Mouse (Mus musculus) hindbrain, embryonic 11.5 days (tissue): ENCODE results near the gene Gpr83. TPM values are rescaled to one million over a fixed set of nuclear protein-coding genes. Genes with fewer than 3 reads are reported as not detected.
"Not testable (repeated sequence)": the region's sequence is repeated elsewhere in the genome, so short reads cannot be mapped to it uniquely, and the experiment has no call there.

Experiments
- ATAC-seq: fragments of 200-750 bp; cut with Nextera tagmentation; 2 replicates; pipeline ENCODE4 v1.8.0; 2017; ENCODE audit warnings: mild to moderate bottlenecking, moderate TSS enrichment, moderate library complexity; ENCODE audit not compliant: low FRiP score
- DNase-seq: peaks from one replicate; pipeline ENCODE4 v3.0.0-alpha.2; 2015; ENCODE audit warnings: low spot score
- H3K27ac ChIP-seq: fragments of 300-500 bp; sonication (generic); 2 replicates; pipeline ENCODE4 v1.5.1; 2014; ENCODE audit warnings: mild to moderate bottlenecking, low read depth, low read length
- H3K27me3 ChIP-seq: fragments of 300-500 bp; sonication (generic); 2 replicates; pipeline ENCODE4 v1.6.1; 2014; ENCODE audit warnings: mild to moderate bottlenecking, low read length, moderate library complexity, mixed read lengths; ENCODE audit not compliant: control insufficient read depth, insufficient read depth
- H3K36me3 ChIP-seq: fragments of 300-500 bp; sonication (generic); 2 replicates; pipeline ENCODE4 v1.6.1; 2014; ENCODE audit warnings: mild to moderate bottlenecking, low read length, moderate library complexity, mixed read lengths; ENCODE audit not compliant: control insufficient read depth, insufficient read depth
- H3K4me1 ChIP-seq: fragments of 300-500 bp; sonication (generic); replicated peaks from 2 replicates; pipeline ENCODE4 v1.6.1; 2014; ENCODE audit warnings: low read length, mixed read lengths; ENCODE audit not compliant: control insufficient read depth, insufficient read depth
- H3K4me2 ChIP-seq: fragments of 300-500 bp; sonication (generic); replicated peaks from 2 replicates; pipeline ENCODE4 v1.6.1; 2014; ENCODE audit warnings: mild to moderate bottlenecking, low read depth, low read length
- H3K4me3 ChIP-seq: fragments of 300-500 bp; sonication (generic); 2 replicates; pipeline ENCODE4 v1.5.1; 2014; ENCODE audit warnings: low read depth, low read length
- H3K9ac ChIP-seq: fragments of 300-500 bp; sonication (generic); 2 replicates; pipeline ENCODE4 v1.6.1; 2014; ENCODE audit warnings: low read depth, low read length
- H3K9me3 ChIP-seq: fragments of 300-500 bp; sonication (generic); 2 replicates; pipeline ENCODE4 v1.6.1; 2016; ENCODE audit warnings: low read length; ENCODE audit not compliant: control insufficient read depth
- WGBS: fragments of 180-500 bp; shearing (Covaris S2); extraction: QIAGEN DNeasy Blood & Tissue Kit; methylation state at CpG from one replicate; pipeline ENCODE4 v1.1.7; 2014; 5-methylcytosine and 5-hydroxymethylcytosine counted together
- polyA plus RNA-seq: library from polyadenylated mRNA; unstranded; fragments of >200 nt; fragmentation: Nextera tagmentation; extraction: Ambion mirVana; gene quantifications from 2 replicates; pipeline ENCODE4 v1.2.1, GENCODE M21; 2014

Gene Gpr83
- polyA plus RNA-seq, 1 experiment from 2014 or later = 1.8 TPM

GRCm38 (mm10) chr9:14875743-14876507 is 15.9 kb downstream of the Gpr83 start:
- no peaks in the 10 kb centered on the region for H3K36me3 ChIP-seq
- no peak overlapping the region for H3K9ac ChIP-seq
- no peak overlapping the region for H3K4me2 ChIP-seq
- no peak overlapping the region for H3K27ac ChIP-seq
- no peaks in the 10 kb centered on the region for H3K27me3 ChIP-seq
- 83% methylated on average over 5 of the region's 5 CpGs for WGBS
- H3K4me3 ChIP-seq = no peak overlapping the region
- no peak for ATAC-seq
- no peaks in the 10 kb centered on the region for H3K9me3 ChIP-seq
- DNase-seq = no peak
- H3K4me1 ChIP-seq = 0 out of 2 replicates have a peak, but pooled peaks cover 2% of the 10 kb centered on the region

- 29% methylated on average over 8 of the region's 8 CpGs for WGBS
- not testable (repeated sequence) for H3K4me1 ChIP-seq, DNase-seq, H3K4me3 ChIP-seq, H3K4me2 ChIP-seq, H3K36me3 ChIP-seq, H3K9ac ChIP-seq, H3K27ac ChIP-seq, ATAC-seq, H3K9me3 ChIP-seq, H3K27me3 ChIP-seq
Measured at GRCm38 (mm10) chr9:14876566-14876965, 16.6 kb downstream of the Gpr83 start.

- no peak overlapping the region for H3K4me3 ChIP-seq
- no peaks in the 10 kb centered on the region for H3K36me3 ChIP-seq
- no peaks in the 10 kb centered on the region for H3K4me1 ChIP-seq
- no peak overlapping the region for H3K4me2 ChIP-seq
- H3K9ac ChIP-seq = no peak overlapping the region
- DNase-seq (no peak), ATAC-seq (no peak)
- no peak overlapping the region for H3K27ac ChIP-seq
- H3K27me3 ChIP-seq = no peaks in the 10 kb centered on the region
- 72% methylated on average over 4 of the region's 4 CpGs for WGBS
- no peaks in the 10 kb centered on the region for H3K9me3 ChIP-seq
Measured at GRCm38 (mm10) chr9:14884641-14885040, 24.6 kb downstream of the Gpr83 start.

DNA sequence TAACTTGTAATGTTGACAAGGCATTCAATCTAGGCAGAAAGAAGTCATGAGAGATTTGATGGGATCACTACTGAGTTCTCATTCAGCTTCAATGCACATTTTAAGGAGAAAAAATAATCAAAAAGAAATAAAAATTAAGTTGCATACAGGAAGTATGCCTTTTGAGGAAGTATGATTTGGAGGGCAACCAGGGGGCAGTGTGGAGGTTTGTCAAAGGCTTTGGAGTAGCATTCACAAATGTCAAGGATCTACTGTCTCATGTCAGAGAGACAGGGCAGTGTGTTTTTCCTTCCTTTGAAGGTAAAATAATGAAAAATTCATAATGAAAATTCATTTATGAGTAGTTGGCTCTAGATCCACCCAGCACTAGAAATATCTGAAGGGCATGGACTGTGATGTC is 25.1 kb downstream of the Gpr83 start:
- H3K4me2 ChIP-seq = no peak overlapping the region
- H3K9me3 ChIP-seq = no peaks in the 10 kb centered on the region
- H3K27ac ChIP-seq = no peak overlapping the region
- DNase-seq (no peak), ATAC-seq (no peak)
- no peak overlapping the region for H3K9ac ChIP-seq
- no peaks in the 10 kb centered on the region for H3K4me1 ChIP-seq
- H3K27me3 ChIP-seq = no peaks in the 10 kb centered on the region
- H3K36me3 ChIP-seq = no peaks in the 10 kb centered on the region
- H3K4me3 ChIP-seq = no peak overlapping the region

GRCm38 (mm10) chr9:14885954-14886353 is 25.9 kb downstream of the Gpr83 start:
- ATAC-seq (no peak), DNase-seq (no peak)
- H3K36me3 ChIP-seq = no peaks in the 10 kb centered on the region
- H3K9ac ChIP-seq = no peak overlapping the region
- no peak overlapping the region for H3K4me3 ChIP-seq
- no peaks in the 10 kb centered on the region for H3K9me3 ChIP-seq
- WGBS = 88% methylated on average over 1 of the region's 1 CpGs
- H3K4me2 ChIP-seq = no peak overlapping the region
- no peak overlapping the region for H3K27ac ChIP-seq
- H3K4me1 ChIP-seq = no peaks in the 10 kb centered on the region
- no peaks in the 10 kb centered on the region for H3K27me3 ChIP-seq

DNA sequence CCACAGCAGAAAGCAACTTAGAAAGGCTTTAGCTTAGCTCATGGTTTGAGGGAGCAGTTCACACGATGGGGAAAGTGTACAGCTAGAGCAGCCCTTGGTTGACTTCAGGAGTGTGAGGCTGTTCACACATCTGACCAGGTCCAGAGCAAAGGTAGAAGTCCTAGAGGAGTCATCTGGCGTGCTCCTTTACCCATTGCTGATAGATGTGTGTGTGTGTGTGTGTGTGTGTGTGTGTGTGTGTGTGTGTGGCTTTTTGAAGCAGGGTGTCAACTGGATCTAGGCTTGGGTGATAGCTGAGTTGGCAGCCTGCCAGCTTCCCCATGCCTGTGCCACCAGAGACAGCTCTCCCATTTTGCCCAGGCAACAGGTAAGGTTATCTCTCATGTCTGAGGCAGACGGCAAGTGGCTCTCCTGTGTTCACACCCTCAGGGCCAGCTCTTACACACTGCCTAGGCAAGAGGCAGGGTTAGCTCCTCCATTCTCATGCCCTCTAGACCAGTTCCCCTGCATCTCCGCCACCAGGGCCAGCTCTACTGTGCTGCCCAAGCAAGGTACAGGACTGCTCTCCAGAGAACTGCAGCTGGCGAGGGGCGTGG is 27.9 kb downstream of the Gpr83 start:
- Histone ChIP-seq H3K9me3 (no peaks in the 10 kb centered on the region), H3K27ac (no peak overlapping the region), H3K27me3 (no peaks in the 10 kb centered on the region), H3K4me3 (no peak overlapping the region), H3K36me3 (no peaks in the 10 kb centered on the region), H3K4me1 (no peaks in the 10 kb centered on the region), H3K9ac (no peak overlapping the region), H3K4me2 (no peak overlapping the region)
- ATAC-seq (no peak), DNase-seq (no peak)
- WGBS = 83% methylated on average over 6 of the region's 6 CpGs

- H3K4me2 ChIP-seq = no peak overlapping the region
Measured at GRCm38 (mm10) chr9:14888671-14889070, 28.7 kb downstream of the Gpr83 start.

GRCm38 (mm10) chr9:14890699-14891098 is 30.7 kb downstream of the Gpr83 start:
- Histone ChIP-seq H3K4me3 (no peak overlapping the region), H3K4me1 (no peaks in the 10 kb centered on the region), H3K36me3 (no peaks in the 10 kb centered on the region), H3K27me3 (no peaks in the 10 kb centered on the region), H3K9me3 (no peaks in the 10 kb centered on the region), H3K4me2 (no peak overlapping the region), H3K9ac (no peak overlapping the region), H3K27ac (no peak overlapping the region)
- ATAC-seq (peak; percentile 71), DNase-seq (no peak)
- WGBS = 67% methylated on average over 3 of the region's 3 CpGs

More at GRCm38 (mm10) chr9:14888671-14889070, 28.7 kb downstream of the Gpr83 start:
- H3K9ac ChIP-seq = no peak overlapping the region
- no peak for ATAC-seq
- no peaks in the 10 kb centered on the region for H3K9me3 ChIP-seq
- 77% methylated on average over 6 of the region's 6 CpGs for WGBS
- no peaks in the 10 kb centered on the region for H3K4me1 ChIP-seq
- H3K27me3 ChIP-seq = no peaks in the 10 kb centered on the region
- H3K27ac ChIP-seq = no peak overlapping the region
- no peak overlapping the region for H3K4me3 ChIP-seq
- no peaks in the 10 kb centered on the region for H3K36me3 ChIP-seq
- no peak for DNase-seq

- Histone ChIP-seq H3K9me3 (no peaks in the 10 kb centered on the region), H3K4me3 (no peak overlapping the region), H3K36me3 (no peaks in the 10 kb centered on the region), H3K4me2 (no peak overlapping the region), H3K4me1 (no peaks in the 10 kb centered on the region), H3K9ac (no peak overlapping the region), H3K27me3 (no peaks in the 10 kb centered on the region), H3K27ac (no peak overlapping the region)
- 91% methylated on average over 5 of the region's 5 CpGs for WGBS
- no peak for DNase-seq
- no peak for ATAC-seq
Measured at GRCm38 (mm10) chr9:14891891-14892290, 31.9 kb downstream of the Gpr83 start.
